Mouse (Mus musculus) neural tube, embryonic 12.5 days (tissue): ENCODE measurements at regions not wholly inside any gene's neighbourhood (a gene's known extent, or its start where the extent isn't known, plus 50 kb on each side); places are given as distances from the start of the nearest gene placed in this dataset.

Experiments used
- ATAC-seq: fragments of 200-750 bp; cut with Nextera tagmentation; 2 replicates; pipeline ENCODE4 v1.8.0; 2017; ENCODE audit warnings: low read depth, mild to moderate bottlenecking, moderate TSS enrichment, moderate library complexity; ENCODE audit not compliant: low FRiP score
- H3K27ac ChIP-seq: fragments of 300-500 bp; sonication (generic); 2 replicates; pipeline ENCODE4 v1.5.1; 2016
- H3K27me3 ChIP-seq: fragments of 300-500 bp; sonication (generic); replicated peaks from 2 replicates; pipeline ENCODE4 v1.6.1; 2016; ENCODE audit warnings: mild to moderate bottlenecking
- H3K36me3 ChIP-seq: fragments of 300-500 bp; sonication (generic); 2 replicates; pipeline ENCODE4 v1.6.1; 2016; ENCODE audit warnings: mild to moderate bottlenecking
- H3K4me1 ChIP-seq: fragments of 300-500 bp; sonication (generic); 2 replicates; pipeline ENCODE4 v1.6.1; 2016
- H3K4me2 ChIP-seq: fragments of 300-500 bp; sonication (generic); replicated peaks from 2 replicates; pipeline ENCODE4 v1.6.1; 2016; ENCODE audit warnings: mild to moderate bottlenecking
- H3K4me3 ChIP-seq: fragments of 300-500 bp; sonication (generic); 2 replicates; pipeline ENCODE4 v1.5.1; 2016
- H3K9ac ChIP-seq: fragments of 300-500 bp; sonication (generic); 2 replicates; pipeline ENCODE4 v1.6.1; 2016; ENCODE audit warnings: mild to moderate bottlenecking
- H3K9me3 ChIP-seq: fragments of 300-500 bp; sonication (generic); 2 replicates; pipeline ENCODE4 v1.6.1; 2016; ENCODE audit warnings: mild to moderate bottlenecking
- WGBS: fragments of 180-500 bp; shearing (Covaris S2); methylation state at CpG from one replicate; pipeline ENCODE4 v1.1.7; 2016; 5-methylcytosine and 5-hydroxymethylcytosine counted together

DNA sequence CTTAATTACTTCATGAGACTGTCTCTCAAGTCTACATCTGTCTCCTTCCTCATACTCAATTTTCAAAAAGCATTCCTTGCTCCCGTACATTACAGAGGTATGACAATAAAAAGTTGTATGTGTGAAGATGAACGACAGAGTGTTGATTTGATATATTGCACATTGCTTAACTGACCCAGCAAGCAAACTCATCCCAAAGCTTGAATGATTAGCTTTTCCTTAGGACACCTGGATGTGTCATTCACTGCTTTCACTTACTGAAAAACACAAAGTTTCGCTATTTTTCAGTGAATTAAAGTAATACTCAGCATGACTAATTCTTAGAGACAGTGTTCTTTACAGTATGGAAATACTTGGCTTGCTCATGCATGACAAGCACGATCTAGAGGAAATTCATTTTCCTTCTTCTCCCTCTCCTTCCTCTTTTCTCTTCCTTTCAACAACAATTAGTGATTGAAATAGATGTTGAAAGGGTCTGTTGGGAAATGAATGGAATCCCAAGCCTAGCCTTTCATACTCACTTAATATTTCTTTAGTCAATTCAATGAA is 159.5 kb upstream of the Prkcq start:
- 76% methylated on average over 4 of the region's 4 CpGs for WGBS
- Histone ChIP-seq H3K9ac (no peak overlapping the region), H3K4me1 (peaks cover 4% of the 10 kb centered on the region; the same call in 1 of the 2 replicates), H3K36me3 (no peaks in the 10 kb centered on the region), H3K4me2 (no peak overlapping the region), H3K27me3 (no peaks in the 10 kb centered on the region), H3K9me3 (no peaks in the 10 kb centered on the region), H3K4me3 (no peak overlapping the region), H3K27ac (no peak overlapping the region)
- ATAC-seq, result no peak

GRCm38 (mm10) chr2:11013154-11013553 is 158.8 kb upstream of the Prkcq start:
- no peaks in the 10 kb centered on the region for H3K36me3 ChIP-seq
- H3K9me3 ChIP-seq, result no peaks in the 10 kb centered on the region
- peaks cover 4% of the 10 kb centered on the region; the same call in 1 of the 2 replicates for H3K4me1 ChIP-seq
- H3K27ac ChIP-seq, result no peak overlapping the region
- H3K4me3 ChIP-seq, result no peak overlapping the region
- H3K4me2 ChIP-seq, result no peak overlapping the region
- ATAC-seq, result no peak
- H3K9ac ChIP-seq, result no peak overlapping the region
- WGBS, result 94% methylated on average over 3 of the region's 3 CpGs
- no peaks in the 10 kb centered on the region for H3K27me3 ChIP-seq

DNA sequence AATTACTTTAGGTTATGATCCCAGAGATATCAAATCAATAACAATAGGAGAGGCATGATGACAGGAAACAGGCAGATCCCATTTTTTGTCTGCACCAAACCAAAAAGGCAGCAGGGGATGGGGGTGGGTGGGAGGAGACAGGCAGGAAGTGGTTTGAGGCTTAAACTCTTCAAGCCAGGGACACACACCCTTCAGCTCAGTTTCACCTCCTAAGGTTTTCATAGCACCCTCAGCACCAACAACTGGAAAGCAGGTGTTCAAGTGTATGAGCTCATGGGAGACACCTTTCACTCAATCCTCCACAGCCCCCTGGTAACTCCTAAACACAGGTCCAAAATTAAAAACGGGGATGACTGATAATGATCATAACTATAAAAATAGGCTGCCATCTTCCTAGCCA is 155.5 kb upstream of the Prkcq start:
- H3K4me3 ChIP-seq, result no peak overlapping the region
- H3K27ac ChIP-seq, result no peak overlapping the region
- H3K4me2 ChIP-seq, result no peak overlapping the region
- no peaks in the 10 kb centered on the region for H3K9me3 ChIP-seq
- H3K4me1 ChIP-seq, result no peaks in the 10 kb centered on the region
- H3K36me3 ChIP-seq, result no peaks in the 10 kb centered on the region
- no peaks in the 10 kb centered on the region for H3K27me3 ChIP-seq
- WGBS, result 89% methylated on average over 1 of the region's 1 CpGs
- ATAC-seq, result no peak
- no peak overlapping the region for H3K9ac ChIP-seq

- Histone ChIP-seq H3K27ac (no peak overlapping the region), H3K4me1 (0 out of 2 replicates have a peak, but pooled peaks cover 7% of the 10 kb centered on the region), H3K36me3 (no peaks in the 10 kb centered on the region), H3K4me3 (no peak overlapping the region), H3K27me3 (peaks cover 3% of the 10 kb centered on the region; the same call in 1 of the 2 replicates), H3K9me3 (no peaks in the 10 kb centered on the region), H3K9ac (no peak overlapping the region), H3K4me2 (no peak overlapping the region)
- no peak for ATAC-seq
- 94% methylated on average over 4 of the region's 4 CpGs for WGBS
These were observed 139.0 kb upstream of the Prkcq start for GRCm38 (mm10) chr2:11032891-11033290.

DNA sequence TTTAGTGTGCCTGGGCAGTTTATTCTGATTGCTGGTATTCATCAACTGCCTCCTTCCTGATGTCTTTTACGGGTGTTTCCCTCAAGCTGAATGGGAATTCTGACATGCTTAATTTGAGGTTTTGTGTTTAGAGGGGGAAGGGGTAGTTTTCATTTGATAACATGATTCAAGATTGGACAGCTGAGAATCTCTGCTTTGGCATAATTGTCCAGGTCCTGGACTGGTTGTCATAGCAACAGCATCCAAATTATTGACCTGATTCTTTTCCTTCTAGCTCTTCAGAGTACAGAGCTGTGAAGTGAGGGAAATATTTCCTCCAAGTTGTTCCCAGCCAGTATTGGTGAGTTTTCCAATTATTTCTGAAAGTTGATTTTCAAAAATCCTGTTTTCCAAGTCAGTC is 137.7 kb upstream of the Prkcq start:
- 15% methylated on average over 1 of the region's 1 CpGs for WGBS
- H3K36me3 ChIP-seq, result no peaks in the 10 kb centered on the region
- ATAC-seq, result no peak

DNA sequence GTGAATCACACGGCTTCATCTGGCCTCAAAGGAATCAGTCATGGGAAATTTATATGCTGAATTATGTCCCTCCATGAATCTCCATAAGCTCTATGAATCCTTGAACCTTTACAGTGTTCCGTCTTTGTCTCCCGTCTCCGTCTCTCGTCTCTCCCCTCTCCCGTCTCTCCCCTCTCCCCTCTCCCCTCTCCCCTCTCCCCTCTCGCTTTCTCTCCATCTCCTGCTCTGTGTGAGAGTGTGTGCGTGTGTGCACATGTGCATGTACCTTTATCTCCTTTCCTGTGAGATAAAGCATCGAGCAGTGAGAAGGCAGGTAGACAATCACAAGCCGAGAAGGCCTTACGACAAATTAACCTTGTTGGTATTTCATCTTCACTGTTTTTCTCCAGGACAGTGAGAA is 134.6 kb upstream of the Prkcq start:
- ATAC-seq, result 0 out of 2 replicates have a peak, but pooled peaks have one; percentile 17

More for the DNA sequence above, 137.7 kb upstream of the Prkcq start:
- Histone ChIP-seq H3K27ac (no peak overlapping the region), H3K4me3 (no peak overlapping the region), H3K9me3 (no peaks in the 10 kb centered on the region), H3K4me1 (0 out of 2 replicates have a peak, but pooled peaks cover 7% of the 10 kb centered on the region), H3K9ac (no peak overlapping the region), H3K27me3 (peaks cover 3% of the 10 kb centered on the region; the same call in 1 of the 2 replicates), H3K4me2 (no peak overlapping the region)

GRCm38 (mm10) chr2:11038440-11038839 is 133.5 kb upstream of the Prkcq start:
- Histone ChIP-seq H3K27ac (no peak overlapping the region), H3K4me3 (no peak overlapping the region), H3K4me2 (no peak overlapping the region), H3K4me1 (0 out of 2 replicates have a peak, but pooled peaks cover 7% of the 10 kb centered on the region), H3K9ac (no peak overlapping the region), H3K27me3 (peaks cover 3% of the 10 kb centered on the region; the same call in 1 of the 2 replicates), H3K9me3 (no peaks in the 10 kb centered on the region), H3K36me3 (no peaks in the 10 kb centered on the region)
- no peak for ATAC-seq
- WGBS, result 91% methylated on average over 5 of the region's 5 CpGs

More for the DNA sequence above, 134.6 kb upstream of the Prkcq start:
- peaks cover 3% of the 10 kb centered on the region; the same call in 1 of the 2 replicates for H3K27me3 ChIP-seq
- no peaks in the 10 kb centered on the region for H3K9me3 ChIP-seq
- H3K9ac ChIP-seq, result no peak overlapping the region
- no peak overlapping the region for H3K4me3 ChIP-seq
- no peaks in the 10 kb centered on the region for H3K36me3 ChIP-seq
- no peak overlapping the region for H3K4me2 ChIP-seq
- H3K27ac ChIP-seq, result no peak overlapping the region
- 0 out of 2 replicates have a peak, but pooled peaks cover 7% of the 10 kb centered on the region for H3K4me1 ChIP-seq
- 72% methylated on average over 10 of the region's 11 CpGs for WGBS

GRCm38 (mm10) chr2:11040005-11040404 is 131.9 kb upstream of the Prkcq start:
- Histone ChIP-seq H3K9me3 (no peaks in the 10 kb centered on the region), H3K36me3 (no peaks in the 10 kb centered on the region), H3K4me1 (no peaks in the 10 kb centered on the region), H3K27me3 (peaks cover 2% of the 10 kb centered on the region; the same call in 1 of the 2 replicates), H3K9ac (no peak overlapping the region), H3K27ac (no peak overlapping the region), H3K4me2 (no peak overlapping the region), H3K4me3 (no peak overlapping the region)
- no peak for ATAC-seq
- 82% methylated on average over 2 of the region's 2 CpGs for WGBS

DNA sequence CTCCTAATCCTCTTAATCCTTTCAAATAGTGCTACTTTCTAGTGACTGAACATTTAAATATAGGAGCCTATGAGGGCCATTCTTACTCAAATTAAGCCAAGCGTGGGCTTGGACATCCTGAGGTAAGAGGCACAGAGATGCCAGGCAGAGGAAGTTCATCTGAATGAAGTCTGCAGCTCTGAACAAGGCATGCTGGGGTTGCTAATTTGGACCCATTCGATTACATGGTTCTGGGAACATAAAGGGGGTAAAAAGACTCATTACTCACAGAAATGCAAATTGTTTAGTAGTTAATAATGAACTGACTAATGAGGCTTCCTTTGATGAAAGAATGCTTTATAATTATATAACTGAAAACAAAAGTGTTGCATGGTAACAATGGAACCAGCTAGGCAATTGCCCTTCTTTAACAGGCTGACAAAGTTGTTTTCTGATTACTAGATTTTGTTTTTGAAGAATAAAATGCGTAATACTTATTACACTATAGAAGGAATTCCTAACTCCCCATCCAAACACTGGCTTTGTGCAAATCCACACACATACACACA is 127.1 kb upstream of the Prkcq start:
- H3K36me3 ChIP-seq, result no peaks in the 10 kb centered on the region
- WGBS, result 74% methylated on average over 3 of the region's 3 CpGs

DNA sequence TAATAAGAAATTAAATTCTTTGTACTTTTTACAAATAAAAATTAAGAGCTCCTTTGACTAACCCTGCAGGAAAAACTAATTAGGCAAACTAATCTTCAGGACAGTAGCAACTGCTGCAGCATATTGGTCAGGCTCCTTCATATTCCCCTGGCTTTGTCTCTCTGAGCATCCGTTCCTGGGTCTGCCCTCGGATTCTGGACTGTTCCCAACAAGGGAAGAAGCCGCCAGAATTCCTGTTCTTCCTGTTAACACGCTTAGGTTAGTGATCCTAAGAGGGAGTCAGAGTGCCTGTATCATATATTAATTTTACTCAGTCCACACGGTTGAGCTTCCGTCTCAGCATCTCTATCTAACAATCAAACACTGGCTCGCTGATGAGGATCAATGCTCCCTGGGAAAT is 120.3 kb upstream of the Prkcq start:
- no peak overlapping the region for H3K4me3 ChIP-seq
- no peak overlapping the region for H3K27ac ChIP-seq
- no peak overlapping the region for H3K9ac ChIP-seq
- no peak overlapping the region for H3K4me2 ChIP-seq
- no peaks in the 10 kb centered on the region for H3K36me3 ChIP-seq
- no peak for ATAC-seq
- no peaks in the 10 kb centered on the region for H3K27me3 ChIP-seq
- WGBS, result 95% methylated on average over 7 of the region's 7 CpGs
- H3K9me3 ChIP-seq, result no peaks in the 10 kb centered on the region
- no peaks in the 10 kb centered on the region for H3K4me1 ChIP-seq

More for the DNA sequence above, 127.1 kb upstream of the Prkcq start:
- no peaks in the 10 kb centered on the region for H3K4me1 ChIP-seq
- no peaks in the 10 kb centered on the region for H3K9me3 ChIP-seq
- ATAC-seq, result no peak
- no peak overlapping the region for H3K9ac ChIP-seq
- H3K27ac ChIP-seq, result no peak overlapping the region
- H3K4me3 ChIP-seq, result no peak overlapping the region
- H3K4me2 ChIP-seq, result no peak overlapping the region
- no peaks in the 10 kb centered on the region for H3K27me3 ChIP-seq

GRCm38 (mm10) chr2:11059731-11060425 is 112.0 kb upstream of the Prkcq start:
- H3K4me3 ChIP-seq, result no peak overlapping the region
- no peak overlapping the region for H3K9ac ChIP-seq
- H3K27me3 ChIP-seq, result no peaks in the 10 kb centered on the region
- H3K27ac ChIP-seq, result no peak overlapping the region
- peak; percentile 91 for ATAC-seq
- no peaks in the 10 kb centered on the region for H3K9me3 ChIP-seq
- H3K36me3 ChIP-seq, result no peaks in the 10 kb centered on the region
- no peak overlapping the region for H3K4me2 ChIP-seq
- 22% methylated on average over 9 of the region's 9 CpGs for WGBS
- no peaks in the 10 kb centered on the region for H3K4me1 ChIP-seq

GRCm38 (mm10) chr2:11067384-11067783 is 104.5 kb upstream of the Prkcq start:
- ATAC-seq, result no peak
- no peak overlapping the region for H3K4me2 ChIP-seq
- no peak overlapping the region for H3K4me3 ChIP-seq
- no peaks in the 10 kb centered on the region for H3K9me3 ChIP-seq
- 78% methylated on average over 4 of the region's 4 CpGs for WGBS
- H3K27me3 ChIP-seq, result no peaks in the 10 kb centered on the region
- no peaks in the 10 kb centered on the region for H3K4me1 ChIP-seq
- H3K27ac ChIP-seq, result no peak overlapping the region
- H3K36me3 ChIP-seq, result no peaks in the 10 kb centered on the region
- H3K9ac ChIP-seq, result no peak overlapping the region
